Mouse (Mus musculus): ENCODE measurements around the gene Hdac7.

Gene Hdac7

GRCm38 (mm10) chr15:97791126-97791700 lies 53.1 kb downstream of the Hdac7 start:
- no peak for DNase-seq (ENCODE audit: low spot score in 2 of 2)

GRCm38 (mm10) chr15:97789761-97790505 lies 54.4 kb downstream of the Hdac7 start:
- DNase-seq (ENCODE audit: low spot score in 2 of 2), result no peak

GRCm38 (mm10) chr15:97788821-97789220 lies 55.5 kb downstream of the Hdac7 start:
- peak in 1 of 2 experiments; percentile 38 for DNase-seq (ENCODE audit: low spot score in 2 of 2)

DNA sequence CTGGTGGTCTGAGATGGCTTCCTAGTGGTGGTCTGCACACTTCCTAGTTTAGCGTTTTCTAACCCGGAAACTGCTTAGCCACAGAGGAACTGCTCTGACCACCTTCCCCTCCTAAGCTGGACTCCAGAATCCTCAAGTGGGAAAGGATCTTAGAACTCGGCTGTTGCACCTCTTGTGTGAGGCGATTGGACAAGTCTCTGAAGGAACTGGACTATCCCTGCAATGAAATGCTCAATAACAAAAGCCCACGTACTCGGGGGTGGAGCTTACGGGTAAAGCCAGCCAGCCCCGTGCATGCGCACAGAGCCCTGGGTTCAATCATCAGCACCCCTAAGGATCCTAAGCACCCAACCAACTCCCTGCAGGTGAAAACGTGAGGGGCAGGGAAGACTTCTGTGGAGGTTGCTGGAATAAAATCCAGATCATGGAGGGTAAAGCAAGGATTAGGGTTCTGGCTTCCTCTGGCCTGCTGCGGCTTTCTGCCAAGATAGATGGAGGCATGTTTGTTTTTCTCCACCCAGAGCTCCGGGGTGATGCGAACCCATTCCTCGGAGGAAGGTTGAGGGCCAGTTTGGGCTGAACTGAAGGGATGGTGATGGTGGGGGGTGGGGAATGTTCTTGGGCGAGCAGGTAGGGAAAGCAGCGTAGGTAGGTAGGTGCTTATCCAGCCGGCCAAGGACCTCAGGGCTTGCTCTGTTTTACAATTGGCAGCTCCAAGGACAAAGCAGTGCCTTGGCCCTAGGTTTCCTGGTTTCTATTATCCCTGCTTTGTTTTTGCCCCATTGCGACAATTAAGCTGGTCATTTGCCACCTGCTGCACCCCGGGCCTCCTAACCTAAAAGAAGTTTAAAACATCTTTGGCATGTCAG lies 56.3 kb downstream of the Hdac7 start:
- DNase-seq (ENCODE audit: low spot score in 2 of 2), result no peak

DNA sequence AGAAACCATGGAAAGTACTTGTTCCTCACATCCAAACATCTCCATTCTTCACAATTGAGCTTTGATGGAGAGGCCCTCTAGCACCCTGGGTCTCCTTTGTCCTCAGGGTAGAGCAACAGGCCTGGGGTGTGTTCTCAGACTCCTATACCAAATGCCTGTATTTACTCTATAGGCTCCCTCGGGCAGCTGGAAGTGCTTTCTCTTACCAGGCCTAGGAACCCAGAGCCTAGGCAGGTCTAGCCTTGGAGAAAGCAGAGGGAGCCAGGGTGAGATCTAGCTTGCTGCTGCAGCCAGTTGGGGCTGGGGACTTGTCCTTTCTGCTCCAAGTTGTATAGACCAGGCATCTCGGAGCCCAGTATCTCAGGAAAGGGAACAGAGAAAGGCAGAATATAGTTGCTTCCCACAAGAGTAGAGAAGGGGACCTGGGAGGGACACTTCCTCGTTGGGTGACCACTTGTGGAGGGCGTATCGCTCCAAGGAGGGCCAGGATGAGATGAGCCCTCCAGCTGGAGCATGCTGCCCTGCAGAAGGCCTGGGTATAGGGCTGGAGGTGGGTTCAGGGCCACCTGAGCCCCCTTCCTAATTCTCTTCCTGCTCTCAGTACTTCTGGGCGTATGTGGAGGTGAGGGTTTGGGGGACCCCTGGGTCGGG lies 57.0 kb downstream of the Hdac7 start:
- no peak for DNase-seq (ENCODE audit: low spot score in 2 of 2)

GRCm38 (mm10) chr15:97786412-97787112 lies 57.7 kb downstream of the Hdac7 start:
- peak in 1 of 2 experiments; percentile 46 for DNase-seq (ENCODE audit: low spot score in 2 of 2)

DNA sequence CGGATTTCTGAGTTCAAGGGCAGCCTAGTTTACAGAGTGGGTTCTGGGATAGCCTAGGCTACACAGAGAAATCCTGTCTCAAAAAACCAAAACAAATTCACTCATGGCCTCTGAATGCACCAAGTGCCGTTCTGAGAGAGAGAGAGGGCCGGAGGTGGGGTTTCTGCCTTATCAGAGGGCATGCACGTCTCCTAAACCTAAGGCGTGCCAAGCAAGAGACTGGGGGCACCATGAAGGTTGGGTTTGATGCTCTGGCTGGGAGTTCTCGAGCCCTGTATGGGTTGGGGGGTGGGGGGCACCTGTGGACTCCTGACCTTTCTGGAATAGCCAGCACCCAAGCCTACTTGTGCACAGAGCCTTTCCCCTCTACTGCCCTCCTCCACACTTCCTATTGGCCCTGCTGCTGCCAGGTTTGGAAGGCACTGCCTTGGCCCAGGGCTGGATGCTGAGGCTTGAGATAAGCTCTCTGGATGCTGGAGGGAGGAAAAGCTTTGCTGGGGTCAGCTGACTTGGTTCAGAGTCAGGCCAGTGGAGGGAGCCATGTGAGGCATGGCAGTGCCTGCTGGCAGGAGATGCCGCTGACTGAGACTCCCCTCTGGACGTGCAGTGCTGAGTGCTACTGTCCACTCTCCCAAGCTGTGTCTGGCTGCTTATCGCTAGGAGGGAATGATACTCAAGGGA lies 58.4 kb downstream of the Hdac7 start:
- peak; percentile 55 to 60 for DNase-seq (ENCODE audit: low spot score in 2 of 2)

DNA sequence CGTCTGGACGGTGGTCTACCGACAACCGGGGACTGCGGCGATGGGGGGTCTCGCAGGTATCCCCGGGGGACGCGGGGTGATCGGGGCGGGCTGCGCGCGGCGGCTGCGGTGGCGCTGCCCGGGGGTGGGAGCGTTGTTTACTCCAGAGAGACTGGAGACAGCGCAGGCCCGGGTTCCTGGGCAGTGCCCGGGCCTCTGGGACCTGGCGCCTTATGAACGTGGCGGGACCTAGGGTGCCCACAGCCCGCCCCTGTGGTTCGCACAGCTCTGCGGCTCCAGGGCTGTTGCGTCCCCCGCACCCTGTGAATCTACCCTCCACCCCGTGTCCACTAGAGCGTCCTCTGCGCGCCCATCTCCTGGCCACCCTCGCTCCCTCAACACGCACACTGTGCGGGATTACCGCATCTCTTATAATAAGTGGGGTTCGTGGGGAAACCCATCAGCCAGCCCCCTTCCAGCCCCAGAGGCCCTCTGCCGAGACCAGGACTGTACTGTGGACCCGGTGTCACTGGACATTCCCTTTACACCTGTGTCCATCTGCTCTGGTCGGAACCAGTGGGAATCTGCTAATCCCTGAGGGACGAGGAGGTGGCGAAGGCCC lies 59.6 kb downstream of the Hdac7 start:
- no peak for DNase-seq (ENCODE audit: low spot score in 2 of 2)

DNA sequence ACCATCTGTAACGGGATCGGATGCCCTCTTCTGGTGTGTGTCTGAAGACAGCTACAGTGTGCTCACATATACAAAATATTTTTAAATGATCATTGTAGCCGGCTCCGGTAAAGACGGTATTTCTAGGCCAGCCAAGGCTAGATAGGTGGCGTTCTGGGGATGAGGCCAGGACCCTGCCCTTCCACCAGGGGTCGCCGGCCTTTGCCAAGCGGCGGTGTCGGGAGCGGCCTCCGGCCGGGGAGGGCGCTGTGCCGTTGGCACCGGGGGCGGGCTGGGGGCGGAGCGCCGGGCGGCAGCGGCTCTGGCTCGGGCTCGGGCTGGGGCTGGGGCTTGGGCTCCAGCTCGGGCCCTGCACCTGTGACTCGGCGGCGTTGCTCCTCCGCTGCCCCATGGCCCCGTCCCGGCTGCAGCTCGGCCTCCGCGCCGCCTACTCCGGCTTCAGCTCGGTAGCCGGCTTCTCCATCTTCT lies 60.2 kb downstream of the Hdac7 start:
- DNase-seq (ENCODE audit: low spot score in 2 of 2), result peak; percentile 80 to 81

GRCm38 (mm10) chr15:97782749-97783105 lies 61.6 kb downstream of the Hdac7 start:
- DNase-seq (ENCODE audit: low spot score in 2 of 2), result peak; percentile 70 to 73

GRCm38 (mm10) chr15:97781961-97782748 lies 62.1 kb downstream of the Hdac7 start:
- DNase-seq (ENCODE audit: low spot score in 2 of 2), result peak; percentile 59 to 71

DNA sequence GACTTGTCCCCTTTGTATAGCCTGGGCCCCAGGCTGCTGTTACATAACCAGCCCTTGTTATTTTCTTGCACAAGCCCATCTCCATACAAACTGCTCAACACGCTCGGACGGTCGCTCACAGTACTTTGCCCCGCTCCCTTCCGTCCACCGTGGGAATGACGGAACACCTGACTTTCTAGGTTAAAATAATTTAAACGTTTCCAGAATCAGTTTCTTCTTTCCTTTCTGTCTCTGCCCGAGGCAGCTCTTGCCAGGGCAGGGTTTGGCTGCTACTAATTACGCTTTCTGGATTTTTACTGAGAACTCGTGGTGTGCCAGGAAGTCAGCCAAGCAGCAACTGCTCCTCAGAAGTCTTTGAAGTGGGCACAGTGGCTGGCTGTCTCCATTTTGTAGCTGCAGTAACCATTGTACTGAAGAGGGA lies 63.7 kb downstream of the Hdac7 start:
- DNase-seq (ENCODE audit: low spot score in 2 of 2), result no peak

DNA sequence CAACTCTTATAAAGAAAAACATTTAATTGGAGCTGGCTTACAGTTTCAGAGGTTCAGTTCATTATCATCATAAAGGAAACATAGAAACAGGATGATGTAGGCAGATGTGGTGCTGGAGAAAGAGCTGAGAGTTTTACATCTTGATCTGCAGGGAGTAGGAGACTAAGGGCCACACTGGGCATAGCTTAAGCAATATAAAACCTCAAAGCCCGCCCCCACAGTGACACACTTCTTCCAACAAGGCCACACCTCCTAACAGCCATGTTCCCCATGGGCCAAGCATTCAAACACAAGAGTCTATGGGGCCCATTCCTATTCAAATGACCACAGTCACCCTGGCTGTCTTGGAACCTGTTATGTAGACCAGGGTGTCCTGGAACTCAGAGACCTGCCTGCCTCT lies 64.7 kb downstream of the Hdac7 start:
- no peak for DNase-seq (ENCODE audit: low spot score in 2 of 2)

- no peak for DNase-seq (ENCODE audit: low spot score in 2 of 2)
Measured at GRCm38 (mm10) chr15:97778311-97779098, 65.8 kb downstream of the Hdac7 start, which contains the start of gene Slc48a1. Gene Slc48a1 (plus strand): TSS chr15:97778520.

DNA sequence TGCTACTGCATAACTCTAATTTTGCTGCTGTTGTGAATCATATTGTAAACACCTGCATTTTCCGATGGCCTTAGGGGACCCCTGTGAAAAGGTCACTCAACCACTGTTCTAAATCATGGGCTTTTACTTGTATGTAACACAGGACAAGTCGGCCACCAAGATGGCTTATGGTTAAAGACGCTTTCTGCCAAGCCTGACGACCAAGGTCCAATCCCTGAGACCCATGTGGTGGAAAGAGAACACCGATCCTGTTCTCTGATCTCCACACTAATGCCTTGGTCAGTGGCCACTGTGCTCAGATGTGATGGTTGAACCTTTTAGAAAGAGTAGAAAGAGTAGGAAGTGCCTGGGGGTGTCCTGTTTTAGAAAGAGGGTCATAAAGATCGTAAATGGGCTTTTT lies 67.4 kb downstream of the Hdac7 start:
- DNase-seq (ENCODE audit: low spot score in 2 of 2), result no peak

GRCm38 (mm10) chr15:97776514-97776913 lies 67.8 kb downstream of the Hdac7 start:
- DNase-seq (ENCODE audit: low spot score in 2 of 2), result peak in 1 of 2 experiments; percentile 64

GRCm38 (mm10) chr15:97773961-97774370 lies 70.3 kb downstream of the Hdac7 start:
- DNase-seq (ENCODE audit: low spot score in 2 of 2), result peak in 1 of 2 experiments; percentile 58

GRCm38 (mm10) chr15:97773108-97773507 lies 71.2 kb downstream of the Hdac7 start:
- DNase-seq (ENCODE audit: low spot score in 2 of 2), result peak; percentile 73 to 80

All from heart, adult 9 months (tissue).